Mouse (Mus musculus) liver, embryonic 16.5 days (tissue): ENCODE data around the gene Gkn1. TPM values are rescaled to one million over a fixed set of nuclear protein-coding genes. Genes with fewer than 3 reads are reported as not detected.

Source experiments
- ATAC-seq: fragments of 200-750 bp; cut with Nextera tagmentation; 2 replicates; pipeline ENCODE4 v1.8.0; 2017; ENCODE audit warnings: low read depth, mild to moderate bottlenecking, moderate number of reproducible peaks, moderate library complexity
- H3K27ac ChIP-seq: fragments of 300-500 bp; sonication (generic); 2 replicates; pipeline ENCODE4 v1.5.1; 2014; ENCODE audit warnings: mild to moderate bottlenecking, low read length
- H3K27me3 ChIP-seq: fragments of 300-500 bp; sonication (generic); 2 replicates; pipeline ENCODE4 v1.6.1; 2014; ENCODE audit warnings: low read depth, low read length, mixed read lengths; ENCODE audit not compliant: control insufficient read depth, insufficient read depth
- H3K36me3 ChIP-seq: fragments of 300-500 bp; sonication (generic); 2 replicates; pipeline ENCODE4 v1.6.1; 2014; ENCODE audit warnings: mild to moderate bottlenecking; ENCODE audit not compliant: control insufficient read depth, insufficient read depth
- H3K4me1 ChIP-seq: fragments of 300-500 bp; sonication (generic); 2 replicates; pipeline ENCODE4 v1.6.1; 2014; ENCODE audit warnings: low read depth, low read length, mixed read lengths; ENCODE audit not compliant: control insufficient read depth
- H3K4me2 ChIP-seq: fragments of 300-500 bp; sonication (generic); 2 replicates; pipeline ENCODE4 v1.6.1; 2014; ENCODE audit warnings: low read depth, low read length, mixed read lengths
- H3K4me3 ChIP-seq: fragments of 300-500 bp; sonication (generic); 2 replicates; pipeline ENCODE4 v1.5.1; 2014; ENCODE audit warnings: low read depth, mild to moderate bottlenecking, low read length
- H3K9ac ChIP-seq: fragments of 300-500 bp; sonication (generic); 2 replicates; pipeline ENCODE4 v1.6.1; 2014; ENCODE audit warnings: low read depth, low read length
- H3K9me3 ChIP-seq: fragments of 300-500 bp; sonication (generic); replicated peaks from 2 replicates; pipeline ENCODE4 v1.6.1; 2016; ENCODE audit warnings: low read length; ENCODE audit not compliant: control insufficient read depth
- WGBS: fragments of 180-500 bp; shearing (Covaris S2); extraction: QIAGEN DNeasy Blood & Tissue Kit; methylation state at CpG from one replicate; pipeline ENCODE4 v1.1.7; 2014; ENCODE audit not compliant: insufficient replicate concordance; 5-methylcytosine and 5-hydroxymethylcytosine counted together
- polyA plus RNA-seq: library from polyadenylated mRNA; unstranded; fragments of >200 nt; fragmentation: Nextera tagmentation; extraction: Ambion mirVana; gene quantifications from 2 replicates; pipeline ENCODE4 v1.2.1, GENCODE M21; 2015

The Gkn1 gene
- polyA plus RNA-seq, 1 experiment from 2014 or later: not detected

- peaks cover 9% of the 10 kb centered on the region for H3K4me1 ChIP-seq
- H3K4me3 ChIP-seq: no peak overlapping the region
- no peaks in the 10 kb centered on the region for H3K36me3 ChIP-seq
- H3K27ac ChIP-seq: no peak overlapping the region
- no peak overlapping the region for H3K9ac ChIP-seq
- no peaks in the 10 kb centered on the region for H3K9me3 ChIP-seq
- peak overlapping the region; percentile 39 for H3K4me2 ChIP-seq
- no peak for ATAC-seq
- 35% methylated on average over 5 of the region's 6 CpGs for WGBS
- peaks cover 5% of the 10 kb centered on the region; the same call in 1 of the 2 replicates for H3K27me3 ChIP-seq
Observed at GRCm38 (mm10) chr6:87384761-87385160, 34.0 kb upstream of the Gkn1 start.

DNA sequence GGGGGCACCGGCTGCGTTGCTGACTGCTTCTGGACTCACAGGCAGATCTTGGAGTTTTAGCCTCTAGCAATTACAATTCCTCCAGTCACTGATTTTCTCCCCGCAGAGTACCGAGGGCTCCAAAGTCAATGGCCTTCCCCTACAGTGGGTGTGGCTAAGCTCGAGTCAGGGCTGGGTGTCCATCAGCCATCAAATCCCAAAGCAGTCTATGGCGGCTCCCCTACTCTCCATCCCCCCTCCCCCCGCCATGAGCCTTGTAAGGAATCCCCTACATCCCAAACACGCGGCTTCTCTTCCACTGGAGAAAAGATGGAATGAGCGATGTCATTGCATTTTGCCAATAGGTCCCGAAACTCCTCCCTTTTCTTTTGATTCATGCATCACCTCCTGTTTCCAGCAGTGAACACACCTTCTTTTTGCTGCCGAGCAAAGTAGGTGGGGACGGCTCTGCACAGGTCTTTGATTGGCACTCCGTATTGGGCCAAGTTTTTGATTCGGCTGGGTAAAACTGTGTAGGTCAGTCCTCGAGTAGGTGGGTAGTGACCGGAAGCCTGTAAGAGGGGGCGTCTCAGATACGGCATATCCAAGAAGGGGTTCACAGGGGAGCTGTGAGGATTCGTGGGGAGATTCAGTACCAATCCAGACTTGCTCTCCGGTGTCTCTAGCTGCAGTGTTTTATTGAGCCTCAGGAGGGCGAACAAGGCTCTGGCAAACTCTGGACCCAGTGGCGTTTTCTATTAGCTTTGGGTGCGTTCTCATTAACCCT is 33.4 kb upstream of the Gkn1 start:
- peaks cover 5% of the 10 kb centered on the region for H3K4me1 ChIP-seq
- 0 out of 2 replicates have a peak overlapping the region, but pooled peaks have one; percentile 11 for H3K4me3 ChIP-seq
- 12% methylated on average over 24 of the region's 24 CpGs for WGBS
- no peaks in the 10 kb centered on the region for H3K36me3 ChIP-seq
- H3K4me2 ChIP-seq: peak overlapping the region; percentile 39
- H3K9me3 ChIP-seq: no peaks in the 10 kb centered on the region
- ATAC-seq: no peak
- no peak overlapping the region for H3K27ac ChIP-seq
- peaks cover 5% of the 10 kb centered on the region; the same call in 1 of the 2 replicates for H3K27me3 ChIP-seq
- H3K9ac ChIP-seq: no peak overlapping the region

DNA sequence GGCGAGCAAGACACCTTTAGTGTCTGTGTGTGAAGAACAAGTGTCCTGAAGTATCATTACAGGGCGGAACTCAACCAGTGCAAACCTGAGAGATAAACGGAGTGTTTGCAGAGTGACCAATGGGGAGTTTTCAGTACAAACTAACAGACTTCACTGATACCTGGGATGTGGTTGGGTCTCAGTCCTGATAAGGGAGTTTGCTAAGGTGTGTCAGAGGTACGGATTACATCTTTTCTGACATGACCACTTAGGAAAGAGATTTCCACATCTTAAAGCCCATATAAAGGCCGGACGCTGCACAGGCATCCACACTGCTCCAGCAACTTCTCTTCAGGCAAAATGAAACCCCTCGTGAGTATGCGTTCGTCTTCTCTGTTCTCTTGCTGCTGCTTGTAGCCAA is 22.3 kb upstream of the Gkn1 start, which contains the start of gene Gkn2:
TSS of gene Gkn2 (plus strand) at position 301 of the 400 bp plus-strand sequence.
- Histone ChIP-seq H3K27me3 (no peaks in the 10 kb centered on the region), H3K9ac (no peak within 1 kb of the TSS), H3K4me3 (no peak within 1 kb of the TSS), H3K36me3 (no peaks in the 10 kb centered on the region), H3K4me1 (no peaks in the 10 kb centered on the region), H3K9me3 (no peaks in the 10 kb centered on the region), H3K27ac (no peak within 1 kb of the TSS), H3K4me2 (no peak within 1 kb of the TSS)
- 63% methylated on average over 9 of the region's 9 CpGs for WGBS
- ATAC-seq: no peak

GRCm38 (mm10) chr6:87369223-87369622 is 18.5 kb upstream of the Gkn1 start:
- no peak overlapping the region for H3K4me2 ChIP-seq
- H3K9me3 ChIP-seq: no peaks in the 10 kb centered on the region
- WGBS: 56% methylated on average over 5 of the region's 5 CpGs
- no peak for ATAC-seq
- no peaks in the 10 kb centered on the region for H3K27me3 ChIP-seq
- no peak overlapping the region for H3K9ac ChIP-seq
- H3K4me3 ChIP-seq: no peak overlapping the region
- H3K27ac ChIP-seq: no peak overlapping the region
- H3K36me3 ChIP-seq: no peaks in the 10 kb centered on the region
- H3K4me1 ChIP-seq: no peaks in the 10 kb centered on the region

DNA sequence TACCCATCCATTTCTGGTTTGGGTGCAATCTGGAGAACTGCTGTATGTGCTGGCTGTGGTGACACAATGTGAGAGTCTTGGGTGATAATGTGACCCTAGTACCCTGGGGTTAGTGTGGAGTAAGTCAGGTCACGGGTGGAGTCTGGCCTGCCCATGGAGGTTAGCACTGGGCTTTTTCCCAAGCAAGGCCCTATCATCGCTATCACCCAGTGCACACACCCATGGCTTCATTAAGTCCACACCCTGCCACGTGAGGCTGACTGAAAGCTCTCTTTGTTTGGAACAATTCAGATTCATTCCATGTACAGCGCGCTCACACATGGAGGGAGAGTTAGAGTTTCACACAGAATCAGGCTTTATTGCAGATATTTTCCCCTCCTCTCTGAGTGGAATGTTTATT is 3.7 kb upstream of the Gkn1 start:
- Histone ChIP-seq H3K27me3 (no peaks in the 10 kb centered on the region), H3K27ac (no peak overlapping the region), H3K9ac (no peak overlapping the region), H3K4me2 (no peak overlapping the region), H3K4me1 (no peaks in the 10 kb centered on the region), H3K9me3 (no peaks in the 10 kb centered on the region), H3K4me3 (no peak overlapping the region), H3K36me3 (no peaks in the 10 kb centered on the region)
- no peak for ATAC-seq
- 44% methylated on average over 5 of the region's 5 CpGs for WGBS

GRCm38 (mm10) chr6:87335935-87336295 is 14.8 kb downstream of the Gkn1 start:
- H3K4me2 ChIP-seq: no peak overlapping the region; the same call in 1 of the 2 replicates
- H3K4me1 ChIP-seq: no peaks in the 10 kb centered on the region
- H3K9me3 ChIP-seq: no peaks in the 10 kb centered on the region
- H3K27ac ChIP-seq: no peak overlapping the region
- H3K27me3 ChIP-seq: peaks cover 27% of the 10 kb centered on the region
- no peak overlapping the region for H3K9ac ChIP-seq
- WGBS: 25% methylated on average over 6 of the region's 6 CpGs
- no peak overlapping the region for H3K4me3 ChIP-seq
- ATAC-seq: no peak
- H3K36me3 ChIP-seq: no peaks in the 10 kb centered on the region

- peaks cover 27% of the 10 kb centered on the region for H3K27me3 ChIP-seq
- no peaks in the 10 kb centered on the region for H3K36me3 ChIP-seq
- H3K4me3 ChIP-seq: peak within 1 kb of the TSS; percentile 52
- no peaks in the 10 kb centered on the region for H3K4me1 ChIP-seq
- H3K27ac ChIP-seq: no peak within 1 kb of the TSS; the same call in 1 of the 2 replicates
- under 1% methylated on average over 54 of the region's 54 CpGs for WGBS
- H3K9ac ChIP-seq: peak within 1 kb of the TSS; percentile 31; the same call in 1 of the 2 replicates
- peak within 1 kb of the TSS; percentile 65 for H3K4me2 ChIP-seq
- no peaks in the 10 kb centered on the region for H3K9me3 ChIP-seq
- no peak for ATAC-seq
Observed at GRCm38 (mm10) chr6:87335091-87335934, 15.4 kb downstream of the Gkn1 start, which contains the start of gene Antxr1. Antxr1 (minus strand) TSS chr6:87335821.

DNA sequence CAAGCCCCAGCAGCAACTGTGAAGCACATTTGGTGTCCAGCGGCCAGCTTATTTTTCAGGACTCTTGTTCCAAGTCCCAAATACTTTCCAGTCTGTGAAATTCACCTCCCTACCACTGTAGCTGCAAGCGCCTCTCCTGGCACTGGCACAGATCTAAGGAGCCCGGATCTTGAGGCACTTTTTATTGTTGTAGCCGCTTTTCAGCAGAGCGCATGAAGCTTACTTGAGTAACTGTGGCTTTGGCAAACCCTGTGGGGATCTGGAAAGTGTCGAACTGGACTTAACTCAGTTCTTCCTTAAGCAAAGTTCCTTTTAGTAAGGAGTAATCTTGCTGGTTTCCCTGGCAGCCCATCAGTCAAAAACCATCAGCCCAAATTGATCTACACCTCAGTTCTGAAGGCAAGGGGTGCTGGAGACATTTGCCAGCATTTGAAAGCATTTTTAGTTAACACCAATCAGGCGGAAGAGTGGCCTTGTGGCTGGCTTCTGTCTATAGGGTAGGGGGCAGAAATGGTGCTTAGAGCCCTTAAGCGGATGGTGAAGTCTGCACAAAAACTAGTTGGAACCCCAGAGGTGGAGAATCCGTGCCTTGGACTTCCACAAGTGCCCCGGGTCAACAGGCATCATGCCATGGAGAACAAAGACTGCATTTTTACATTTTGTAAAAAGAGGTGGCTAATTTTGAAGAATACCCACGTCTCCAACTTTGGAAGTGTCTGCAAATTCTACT is 16.2 kb downstream of the Gkn1 start:
- 21% methylated on average over 11 of the region's 11 CpGs for WGBS
- Histone ChIP-seq H3K4me3 (peak overlapping the region; percentile 52), H3K9ac (no peak overlapping the region)

More for the DNA sequence above, 16.2 kb downstream of the Gkn1 start:
- Histone ChIP-seq H3K36me3 (no peaks in the 10 kb centered on the region), H3K27me3 (peaks cover 27% of the 10 kb centered on the region), H3K9me3 (no peaks in the 10 kb centered on the region), H3K4me1 (no peaks in the 10 kb centered on the region), H3K4me2 (0 out of 2 replicates have a peak overlapping the region, but pooled peaks have one; percentile 65), H3K27ac (no peak overlapping the region)
- no peak for ATAC-seq
